Mouse (Mus musculus) bone marrow, adult 2 months (tissue): ENCODE data around the gene Snrpg. TPM values are rescaled to one million over a fixed set of nuclear protein-coding genes. Genes with fewer than 3 reads are reported as not detected.
A peak's percentile ranks its signal among the peaks of the same experiment; 100 is the strongest.

Experiments
- H3K27ac ChIP-seq: fragments of 200-500 bp; 2 replicates; pipeline ENCODE4 v1.5.1; 2012; ENCODE audit warnings: low read depth, mild to moderate bottlenecking, control low read depth, inconsistent platforms, low read length; ENCODE audit not compliant: control insufficient read depth, poor library complexity, insufficient read depth
- H3K4me1 ChIP-seq: fragments of 200-500 bp; 2 replicates; pipeline ENCODE4 v1.6.1; 2011; ENCODE audit warnings: low read length; ENCODE audit not compliant: control insufficient read depth, insufficient read depth
- H3K4me3 ChIP-seq: fragments of 200-500 bp; replicated peaks from 2 replicates; pipeline ENCODE3; 2011; ENCODE audit warnings: mild to moderate bottlenecking, low read depth, low read length, control low read depth; ENCODE audit not compliant: control insufficient read depth
- CTCF ChIP-seq: fragments of 200-500 bp; IDR thresholded peaks from 2 replicates; pipeline ENCODE4 v1.5.1; 2011; ENCODE audit warnings: low read length, control low read depth; ENCODE audit not compliant: control insufficient read depth, insufficient read depth
- POLR2A ChIP-seq: fragments of 200-500 bp; IDR thresholded peaks from 2 replicates; pipeline ENCODE4 v1.6.1; 2011; ENCODE audit warnings: low read depth, mild to moderate bottlenecking, control low read depth, low read length, borderline replicate concordance; ENCODE audit not compliant: control insufficient read depth
- WGBS: fragments of 180-500 bp; shearing (Covaris S2); methylation state at CpG from one replicate; pipeline ENCODE4 v1.1.7; 2018; 5-methylcytosine and 5-hydroxymethylcytosine counted together
- polyA plus RNA-seq: library from polyadenylated mRNA; stranded (reverse); fragments of >200 nt; gene quantifications from 2 replicates; pipeline ENCODE4 v1.2.4, GENCODE M21; 2011; ENCODE audit warnings: low replicate concordance; ENCODE audit not compliant: missing spikeins, insufficient read depth, insufficient read length

The Snrpg gene
- polyA plus RNA-seq, 1 experiment: 244 TPM

DNA sequence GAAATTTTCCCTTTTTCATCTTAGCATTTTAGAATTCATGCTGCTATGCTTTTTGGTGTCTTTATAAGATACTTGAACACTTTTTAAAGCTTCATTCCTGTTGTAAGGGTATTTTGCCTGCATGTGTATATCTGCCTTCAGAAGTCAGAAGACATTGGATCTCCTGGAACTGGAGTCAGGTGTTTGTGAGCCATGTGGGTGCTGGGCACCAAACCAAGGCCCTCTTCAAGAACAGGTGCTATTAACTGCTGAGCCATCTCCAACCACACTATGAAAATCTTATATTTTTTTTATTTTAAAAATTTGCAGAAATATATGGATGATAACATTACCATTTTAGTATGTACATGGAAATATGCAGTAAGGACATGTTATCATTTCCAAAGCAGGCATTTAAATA is 35.2 kb downstream of the Snrpg start:
- Histone ChIP-seq H3K4me3 (no peak overlapping the region), H3K4me1 (no peaks in the 10 kb centered on the region), H3K27ac (no peak overlapping the region)
- TF ChIP-seq CTCF (no peak), POLR2A (no peak)

DNA sequence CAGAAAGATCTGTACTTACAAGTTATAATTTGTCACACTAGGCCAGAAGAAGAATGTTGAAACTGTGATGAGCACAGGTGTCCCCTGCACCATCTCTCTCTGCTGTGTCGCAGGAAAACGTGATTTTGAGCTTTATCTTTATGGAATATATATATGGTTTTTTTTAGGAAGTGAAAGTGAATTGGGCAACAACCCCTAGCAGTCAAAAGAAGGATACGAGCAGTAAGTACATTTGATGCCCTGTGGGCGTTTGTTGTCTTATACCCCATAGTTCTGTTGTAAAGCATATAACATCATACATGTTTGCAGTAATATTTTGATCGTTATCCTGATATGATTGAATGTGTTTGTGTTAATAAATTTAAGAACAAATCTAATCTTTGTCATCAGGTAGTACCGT is 47.6 kb downstream of the Snrpg start:
- 54% methylated on average over 6 of the region's 6 CpGs for WGBS
- no peak for TF ChIP-seq CTCF
- TF ChIP-seq POLR2A: no peak

DNA sequence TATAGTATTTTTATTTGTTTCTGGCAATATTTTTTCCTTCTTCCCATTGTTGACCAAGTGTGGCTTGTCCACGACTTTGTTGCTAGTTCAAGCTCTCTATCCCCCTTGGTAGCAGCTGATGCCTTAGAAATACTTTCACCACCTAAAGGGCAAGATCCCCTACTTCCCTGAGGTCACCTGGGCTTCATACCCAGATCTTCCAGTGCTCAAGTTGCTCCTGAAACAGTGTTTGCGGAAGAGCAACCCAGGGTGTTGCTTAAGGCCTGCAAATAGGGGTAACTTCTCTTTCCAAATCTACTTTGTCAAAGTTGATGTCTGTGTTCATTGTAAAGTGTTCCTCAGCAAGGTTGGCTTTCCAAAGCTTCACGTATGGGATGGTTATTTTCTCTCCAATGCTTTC is 48.1 kb downstream of the Snrpg start:
- TF ChIP-seq CTCF: no peak
- TF ChIP-seq POLR2A: no peak

More for the DNA sequence above, 47.6 kb downstream of the Snrpg start:
- H3K27ac ChIP-seq: no peak overlapping the region
- no peak overlapping the region for H3K4me3 ChIP-seq
- no peaks in the 10 kb centered on the region for H3K4me1 ChIP-seq

DNA sequence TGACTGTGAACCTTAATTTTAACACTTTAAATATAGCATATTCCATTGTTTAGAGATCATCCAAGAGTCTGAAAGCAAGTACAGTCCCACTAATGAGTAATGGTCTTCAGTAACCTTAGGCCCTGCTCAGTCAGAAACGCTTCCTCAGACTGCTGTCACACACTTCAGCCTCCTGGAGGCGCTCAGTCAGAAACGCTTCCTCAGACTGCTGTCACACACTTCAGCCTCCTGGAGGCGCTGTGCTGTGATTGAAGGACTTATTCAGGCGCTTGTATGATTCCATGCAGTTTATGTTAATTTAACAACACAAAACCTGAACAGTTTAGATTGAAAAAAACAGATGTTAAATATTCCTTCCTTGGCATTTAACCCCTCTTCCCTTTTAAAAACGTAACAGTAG is 49.4 kb downstream of the Snrpg start:
- H3K4me1 ChIP-seq: no peaks in the 10 kb centered on the region
- WGBS: 85% methylated on average over 6 of the region's 6 CpGs
- no peak overlapping the region for H3K27ac ChIP-seq
- peak; percentile 34; the same call in 1 of the 2 replicates for TF ChIP-seq CTCF
- TF ChIP-seq POLR2A: no peak
- H3K4me3 ChIP-seq: no peak overlapping the region

More for the DNA sequence above, 48.1 kb downstream of the Snrpg start:
- Histone ChIP-seq H3K4me1 (no peaks in the 10 kb centered on the region), H3K27ac (no peak overlapping the region), H3K4me3 (no peak overlapping the region)
- WGBS: 67% methylated on average over 3 of the region's 3 CpGs

DNA sequence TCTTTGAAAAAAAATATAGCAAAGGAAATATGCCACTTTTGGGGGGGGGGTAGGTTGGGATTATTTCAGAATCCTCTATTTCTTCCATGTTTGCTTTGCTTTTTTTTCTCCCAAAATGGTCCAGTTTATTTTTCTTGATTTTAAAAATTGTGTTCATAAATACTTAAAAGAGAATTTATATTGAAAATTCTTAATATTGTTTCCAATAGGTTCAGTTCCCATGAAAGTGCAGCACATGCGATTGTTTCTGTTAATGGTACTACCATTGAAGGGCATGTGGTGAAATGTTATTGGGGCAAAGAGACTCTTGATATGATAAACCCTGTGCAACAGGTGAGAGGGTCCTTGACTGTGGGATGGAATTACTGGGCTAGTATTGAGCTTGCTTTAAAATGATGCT is 55.3 kb downstream of the Snrpg start, which contains the start of gene Gm44790:
Gene Gm44790 (plus strand): TSS at position 301 of the 400 bp plus-strand sequence.
- Histone ChIP-seq H3K4me3 (no peak within 1 kb of the TSS), H3K4me1 (no peaks in the 10 kb centered on the region), H3K27ac (no peak within 1 kb of the TSS)
- 93% methylated on average over 1 of the region's 1 CpGs for WGBS
- no peak for TF ChIP-seq CTCF
- TF ChIP-seq POLR2A: no peak

Other genes starting within 250 kb of the Snrpg start
- gene Tgfa, start 176.1 kb upstream of the Snrpg start, polyA plus RNA-seq: not detected in 2 replicates
- gene Fam136a, start 5.7 kb upstream of the Snrpg start, polyA plus RNA-seq: 7.7 and 24.3 TPM in 2 replicates
- gene Pcyox1, start 25.9 kb downstream of the Snrpg start, polyA plus RNA-seq: 15.1 and 22.8 TPM in 2 replicates
- 15.3 and 28.8 TPM in 2 replicates for gene Tia1, start 32.9 kb downstream of the Snrpg start, polyA plus RNA-seq
- gene Gm44790, start 55.4 kb downstream of the Snrpg start, polyA plus RNA-seq: not detected in 2 replicates
- gene C87436, start 67.1 kb downstream of the Snrpg start, polyA plus RNA-seq: 7.9 and 13.3 TPM in 2 replicates
- gene Pcbp1, start 155.0 kb downstream of the Snrpg start, polyA plus RNA-seq: 52.9 and 86.3 TPM in 2 replicates